Mouse (Mus musculus): ENCODE results near the gene Rbp7.

DNA sequence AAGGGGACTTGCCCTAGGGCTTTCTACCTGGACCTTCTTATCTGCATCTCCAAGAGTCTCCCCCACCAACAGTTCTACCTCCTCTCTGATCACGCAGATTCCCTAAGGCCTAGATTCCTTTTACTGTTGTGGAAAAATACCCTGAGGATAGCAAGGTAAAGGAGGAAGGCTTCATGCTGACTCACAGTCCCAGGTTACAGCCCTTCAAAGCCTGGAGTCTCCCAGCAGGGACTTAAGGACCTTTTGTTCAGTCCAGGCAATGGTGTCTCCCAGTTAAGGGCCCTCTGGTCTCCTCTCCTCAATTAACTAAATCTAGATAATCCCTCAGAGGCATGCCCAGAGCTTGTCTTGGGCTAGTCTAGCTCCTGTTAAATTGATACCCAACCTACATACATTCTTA lies 8.5 kb downstream of the Rbp7 start:
- TF ChIP-seq GATA1 (IDR thresholded peaks at IDR 0.05; ENCODE audit: borderline replicate concordance, low read length) (no peak), FLI1 (IDR thresholded peaks at IDR 0.05; ENCODE audit: low read length) (no peak)

Measured in megakaryocyte, embryonic 14.5 days (primary cell).